Mouse (Mus musculus) left cerebral cortex, postnatal 4 days (tissue): ENCODE data around the gene Dll1. TPM values are rescaled to one million over a fixed set of nuclear protein-coding genes. Genes with fewer than 3 reads are reported as not detected.

ENCODE experiments used
- DNase-seq: peaks from one replicate; pipeline ENCODE4 v3.0.0-alpha.2; 2022
- intact Hi-C: fragments of 180-260 bp; cut with DNase I; formaldehyde crosslinking; loops from one replicate; pipeline ENCODE4 v1.15.1; 2025
- total RNA-seq, 2 experiments: library from RNA; stranded (reverse); gene quantifications; 2 replicates each; pipeline ENCODE4 v1.2.3; 2021

Gene Dll1
- total RNA-seq, 2 experiments from 2014 or later, result 18.9 to 20.8 TPM

GRCm38 (mm10) chr17:15343071-15343822, 33.4 kb downstream of the Dll1 start:
- DNase-seq, result peak; percentile 76
- intact Hi-C loops, result no loop called here

- intact Hi-C loops, result no loop called here
- no peak for DNase-seq
Observed at GRCm38 (mm10) chr17:15337906-15338305, 38.8 kb downstream of the Dll1 start.

DNA sequence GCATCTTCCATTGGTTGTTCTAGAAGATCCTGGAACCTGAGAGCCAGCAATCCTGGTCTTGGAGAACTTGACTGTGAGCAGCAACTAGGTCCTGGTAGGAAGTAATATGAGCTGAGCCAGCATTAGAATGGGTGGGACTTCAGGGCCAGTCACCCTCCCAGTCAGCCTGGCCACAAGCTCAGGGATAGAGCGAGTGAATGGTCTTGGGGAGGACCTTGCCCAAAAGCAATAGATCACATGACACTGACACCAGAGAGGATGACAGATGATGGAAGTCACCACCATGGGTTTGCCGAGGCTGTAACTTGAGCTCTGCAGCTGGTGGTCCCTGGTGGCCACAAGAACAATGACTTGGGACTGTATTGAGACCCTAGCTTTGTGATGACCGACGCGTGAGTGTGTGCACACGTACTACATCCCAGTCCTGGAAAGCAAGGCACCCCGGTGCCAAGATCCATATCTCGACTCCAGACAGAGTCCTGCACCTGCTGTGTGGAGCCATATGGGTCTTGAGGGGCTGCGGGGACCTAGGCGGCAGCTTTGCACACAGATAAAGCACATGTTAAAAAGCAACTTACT, 46.8 kb downstream of the Dll1 start:
- DNase-seq, result no peak
- intact Hi-C loops, result no loop called here

- intact Hi-C loops, result no loop called here
- no peak for DNase-seq
Observed at GRCm38 (mm10) chr17:15327106-15327505, 49.6 kb downstream of the Dll1 start.

DNA sequence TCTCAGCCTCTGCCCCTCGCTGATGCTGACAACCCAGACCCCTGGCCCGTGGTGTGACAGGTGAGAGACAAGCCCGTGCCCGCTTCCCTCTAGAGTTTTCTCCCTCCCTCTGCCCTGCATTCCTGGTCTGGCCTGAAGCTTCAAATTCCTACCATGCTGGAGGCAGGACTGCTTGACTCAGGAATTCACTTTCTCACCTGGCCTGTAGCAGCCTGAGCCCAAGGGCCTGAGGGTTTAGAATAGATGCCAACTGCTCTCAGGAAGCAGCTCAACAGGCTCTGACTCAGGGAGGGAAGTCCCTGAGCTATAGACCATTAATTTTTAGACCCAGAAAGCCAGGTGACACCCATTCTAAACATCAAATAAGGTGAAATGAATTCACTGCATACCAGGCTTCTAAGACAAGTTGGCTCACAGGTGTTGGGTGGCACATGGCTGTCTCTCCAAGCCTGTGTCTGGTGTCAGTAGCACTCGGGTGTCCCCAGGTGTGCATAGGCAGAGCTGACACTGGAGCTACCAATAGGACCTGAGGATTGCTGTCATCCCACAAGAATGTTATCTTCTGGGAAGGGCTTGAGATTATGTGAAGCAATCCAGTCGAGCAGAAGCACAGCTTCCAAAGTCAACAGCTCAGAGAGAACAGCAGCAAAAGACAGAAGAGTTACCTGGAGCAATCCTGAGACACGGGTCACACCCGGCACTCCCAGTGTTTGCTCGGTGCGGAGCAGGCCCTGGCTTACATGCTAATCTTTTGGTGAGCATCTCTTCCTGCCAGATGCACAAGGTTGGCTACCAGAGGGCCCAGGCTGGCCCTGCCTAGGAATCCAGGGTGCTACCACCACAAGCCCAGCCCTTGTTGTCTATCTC, 50.5 kb downstream of the Dll1 start:
- intact Hi-C loops, result no loop called here
- DNase-seq, result no peak

DNA sequence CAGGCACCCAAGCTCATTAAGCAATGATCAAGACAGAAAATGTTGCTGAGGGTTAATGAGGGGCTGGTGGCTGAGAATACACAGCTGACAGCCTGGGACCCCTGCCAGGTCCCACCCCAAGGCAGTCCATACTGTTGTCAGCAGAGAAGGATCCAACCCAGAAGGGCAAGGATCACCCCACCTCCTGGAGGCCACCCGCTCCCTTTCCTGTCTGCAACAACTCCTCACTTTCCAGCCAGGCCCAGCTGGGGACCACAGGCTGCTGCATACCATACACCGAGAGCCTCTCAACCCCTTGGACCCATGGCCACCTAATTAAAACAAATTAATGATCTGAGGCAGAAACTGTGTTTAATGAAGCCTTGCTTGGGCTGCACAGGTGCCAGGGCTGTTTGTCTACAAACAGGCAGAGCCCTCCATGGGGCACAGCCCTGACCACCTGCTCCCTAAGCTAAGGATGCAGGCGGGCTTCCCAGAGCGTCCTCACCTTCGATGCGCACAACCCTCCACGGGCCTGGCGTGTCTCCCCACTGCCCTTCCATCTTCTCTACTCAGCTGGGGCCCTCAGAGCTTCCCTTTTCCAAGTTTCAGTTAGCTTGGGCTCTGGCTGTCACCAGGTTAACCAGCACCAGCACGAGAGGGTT, 53.4 kb downstream of the Dll1 start:
- DNase-seq, result peak; percentile 84
- intact Hi-C loops, result no loop called here

Other genes with a start within 250 kb of the Dll1 start
- gene Fam120b, start 19.3 kb upstream of the Dll1 start, total RNA-seq, result 10 to 100 TPM; 39.8 to 40.4 TPM
- 100 to 1,000 TPM; 135 to 138 TPM for gene Psmb1, start 122.9 kb upstream of the Dll1 start, total RNA-seq
- 10 to 100 TPM; 38.1 to 38.4 TPM for gene Tbp, start 123.0 kb upstream of the Dll1 start, total RNA-seq
- gene Pdcd2, start 150.4 kb upstream of the Dll1 start, total RNA-seq, result 10 to 100 TPM; 23.2 to 24.3 TPM
- gene Prdm9, start 187.5 kb upstream of the Dll1 start, total RNA-seq, result 1 to 10 TPM; 2.8 to 3.2 TPM